Mouse (Mus musculus): ENCODE measurements around the gene Aldh4a1. TPM values are rescaled to one million over a fixed set of nuclear protein-coding genes. Genes with fewer than 3 reads are reported as not detected.

The Aldh4a1 gene
- total and polyA plus RNA-seq, 2 experiments from 2014 or later: 25.2 to 30.0 TPM

GRCm38 (mm10) chr4:139683728-139684638 lies 61.3 kb downstream of the Aldh4a1 start:
- ATAC-seq (ENCODE audit: low FRiP score): no peak

GRCm38 (mm10) chr4:139684639-139685017 lies 62.0 kb downstream of the Aldh4a1 start:
- H3K9ac ChIP-seq (replicated peaks; ENCODE audit: low read length, poor library complexity, severe bottlenecking): no peak overlapping the region
- H3K4me1 ChIP-seq (ENCODE audit: insufficient read depth, low read length): no peaks in the 10 kb centered on the region
- WGBS: 7% methylated on average over 3 of the region's 3 CpGs
- no peaks in the 10 kb centered on the region for H3K36me3 ChIP-seq (ENCODE audit: insufficient read depth, low read length)
- peaks cover 10% of the 10 kb centered on the region; the same call in 1 of the 2 replicates for H3K9me3 ChIP-seq (ENCODE audit: low read length)
- no peaks in the 10 kb centered on the region for H3K27me3 ChIP-seq (ENCODE audit: insufficient read depth, low read length)
- H3K4me2 ChIP-seq (ENCODE audit: low read depth, low read length, poor library complexity, severe bottlenecking): no peak overlapping the region
- peak; percentile 87 for TF ChIP-seq CTCF (IDR thresholded peaks at IDR 0.05)
- ATAC-seq (ENCODE audit: low FRiP score) (no peak), DNase-seq (ENCODE audit: low spot score) (peak; percentile 72)
- H3K27ac ChIP-seq (ENCODE audit: low read depth, low read length): no peak overlapping the region
- H3K4me3 ChIP-seq (ENCODE audit: low read depth, low read length): no peak overlapping the region

More at GRCm38 (mm10) chr4:139683728-139684638, 61.3 kb downstream of the Aldh4a1 start:
- Histone ChIP-seq H3K36me3 (ENCODE audit: insufficient read depth, low read length) (no peaks in the 10 kb centered on the region), H3K27ac (ENCODE audit: low read depth, low read length) (no peak overlapping the region), H3K4me1 (ENCODE audit: insufficient read depth, low read length) (no peaks in the 10 kb centered on the region), H3K4me3 (ENCODE audit: low read depth, low read length) (no peak overlapping the region), H3K9ac (replicated peaks; ENCODE audit: low read length, poor library complexity, severe bottlenecking) (no peak overlapping the region), H3K27me3 (ENCODE audit: insufficient read depth, low read length) (no peaks in the 10 kb centered on the region), H3K4me2 (ENCODE audit: low read depth, low read length, poor library complexity, severe bottlenecking) (no peak overlapping the region), H3K9me3 (ENCODE audit: low read length) (peaks cover 10% of the 10 kb centered on the region; the same call in 1 of the 2 replicates)
- no peak for TF ChIP-seq CTCF (IDR thresholded peaks at IDR 0.05)
- WGBS: 77% methylated on average over 22 of the region's 22 CpGs
- no peak for DNase-seq (ENCODE audit: low spot score)

DNA sequence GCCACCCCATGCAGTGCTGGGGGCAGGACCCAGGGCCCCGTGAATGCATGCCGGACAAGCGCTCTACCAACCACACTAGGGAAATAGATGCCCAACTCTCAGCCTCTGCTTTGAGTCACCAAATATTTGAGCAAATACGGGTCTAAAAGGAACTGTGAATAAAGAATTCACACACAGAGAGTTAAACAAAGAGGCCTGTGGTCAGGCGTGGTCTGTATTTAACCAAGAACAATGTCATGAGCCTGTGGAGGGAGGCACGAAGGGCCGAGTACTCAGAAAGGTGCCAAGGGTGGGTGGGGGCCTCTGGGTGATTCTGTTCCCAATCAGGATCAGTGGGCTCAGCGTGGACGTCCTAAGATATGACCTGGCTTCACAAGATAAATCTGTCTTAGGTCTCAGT lies 65.4 kb downstream of the Aldh4a1 start:
- H3K9me3 ChIP-seq (ENCODE audit: low read length): no peaks in the 10 kb centered on the region
- 59% methylated on average over 9 of the region's 9 CpGs for WGBS
- TF ChIP-seq CTCF (IDR thresholded peaks at IDR 0.05): no peak
- H3K9ac ChIP-seq (replicated peaks; ENCODE audit: low read length, poor library complexity, severe bottlenecking): no peak overlapping the region
- no peak overlapping the region for H3K27ac ChIP-seq (ENCODE audit: low read depth, low read length)
- H3K27me3 ChIP-seq (ENCODE audit: insufficient read depth, low read length): no peaks in the 10 kb centered on the region
- no peak overlapping the region for H3K4me3 ChIP-seq (ENCODE audit: low read depth, low read length)
- no peak for DNase-seq (ENCODE audit: low spot score)
- ATAC-seq (ENCODE audit: low FRiP score): no peak
- H3K4me2 ChIP-seq (ENCODE audit: low read depth, low read length, poor library complexity, severe bottlenecking): no peak overlapping the region
- H3K4me1 ChIP-seq (ENCODE audit: insufficient read depth, low read length): no peaks in the 10 kb centered on the region
- H3K36me3 ChIP-seq (ENCODE audit: insufficient read depth, low read length): no peaks in the 10 kb centered on the region

DNA sequence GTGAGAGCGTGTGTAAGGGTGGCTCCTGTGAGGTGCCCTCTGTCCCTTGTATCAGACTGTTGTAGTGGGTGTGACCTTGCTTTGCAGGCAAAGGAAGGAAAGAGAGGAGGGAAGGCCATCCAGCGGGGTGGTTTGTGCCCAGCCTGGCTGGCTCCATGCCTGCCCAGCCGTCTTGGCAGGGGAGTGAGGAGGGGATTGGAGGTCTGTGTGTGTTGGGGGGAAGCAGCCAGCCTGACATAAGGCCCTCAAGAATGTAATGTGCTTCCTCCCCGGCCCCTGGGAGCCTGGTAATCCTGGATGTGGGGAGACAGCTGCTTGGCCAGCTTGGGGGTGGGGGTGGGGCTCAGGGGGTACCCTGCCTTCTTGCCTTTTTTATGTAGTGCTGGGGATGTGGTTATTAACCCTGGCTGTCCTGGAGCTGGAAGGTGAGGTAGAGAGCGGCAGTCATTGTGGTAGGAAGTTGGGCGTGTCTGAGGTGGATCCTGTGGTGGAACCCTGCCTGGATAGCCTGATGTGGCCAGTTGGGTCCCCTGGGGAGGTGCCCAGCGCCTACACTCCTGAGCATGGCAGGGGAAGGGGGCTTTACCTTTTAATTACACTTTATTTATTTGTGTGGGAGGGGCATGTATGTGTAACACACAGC lies 67.1 kb downstream of the Aldh4a1 start:
- H3K27me3 ChIP-seq (ENCODE audit: insufficient read depth, low read length): no peaks in the 10 kb centered on the region
- H3K4me2 ChIP-seq (ENCODE audit: low read depth, low read length, poor library complexity, severe bottlenecking): no peak overlapping the region
- DNase-seq (ENCODE audit: low spot score) (peak; percentile 48), ATAC-seq (ENCODE audit: low FRiP score) (no peak)
- H3K9ac ChIP-seq (replicated peaks; ENCODE audit: low read length, poor library complexity, severe bottlenecking): no peak overlapping the region
- TF ChIP-seq CTCF (IDR thresholded peaks at IDR 0.05): no peak
- H3K27ac ChIP-seq (ENCODE audit: low read depth, low read length): no peak overlapping the region
- H3K9me3 ChIP-seq (ENCODE audit: low read length): no peaks in the 10 kb centered on the region
- no peaks in the 10 kb centered on the region for H3K36me3 ChIP-seq (ENCODE audit: insufficient read depth, low read length)
- 40% methylated on average over 7 of the region's 7 CpGs for WGBS
- H3K4me3 ChIP-seq (ENCODE audit: low read depth, low read length): no peak overlapping the region
- no peaks in the 10 kb centered on the region for H3K4me1 ChIP-seq (ENCODE audit: insufficient read depth, low read length)

GRCm38 (mm10) chr4:139693315-139693714 lies 70.6 kb downstream of the Aldh4a1 start:
- Histone ChIP-seq H3K27me3 (ENCODE audit: insufficient read depth, low read length) (no peaks in the 10 kb centered on the region), H3K9ac (replicated peaks; ENCODE audit: low read length, poor library complexity, severe bottlenecking) (no peak overlapping the region), H3K36me3 (ENCODE audit: insufficient read depth, low read length) (no peaks in the 10 kb centered on the region), H3K4me1 (ENCODE audit: insufficient read depth, low read length) (no peaks in the 10 kb centered on the region), H3K4me2 (ENCODE audit: low read depth, low read length, poor library complexity, severe bottlenecking) (no peak overlapping the region), H3K4me3 (ENCODE audit: low read depth, low read length) (no peak overlapping the region), H3K27ac (ENCODE audit: low read depth, low read length) (no peak overlapping the region), H3K9me3 (ENCODE audit: low read length) (no peaks in the 10 kb centered on the region)
- DNase-seq (ENCODE audit: low spot score) (no peak), ATAC-seq (ENCODE audit: low FRiP score) (no peak)
- TF ChIP-seq CTCF (IDR thresholded peaks at IDR 0.05): no peak
- 17% methylated on average over 5 of the region's 5 CpGs for WGBS

GRCm38 (mm10) chr4:139697755-139698154 lies 75.1 kb downstream of the Aldh4a1 start:
- no peak for ATAC-seq (ENCODE audit: low FRiP score)
- DNase-seq (ENCODE audit: low spot score): no peak
- WGBS: 18% methylated on average over 9 of the region's 9 CpGs

More at GRCm38 (mm10) chr4:139697755-139698154, 75.1 kb downstream of the Aldh4a1 start:
- no peak overlapping the region for H3K27ac ChIP-seq (ENCODE audit: low read depth, low read length)
- no peak overlapping the region for H3K9ac ChIP-seq (replicated peaks; ENCODE audit: low read length, poor library complexity, severe bottlenecking)
- H3K4me2 ChIP-seq (ENCODE audit: low read depth, low read length, poor library complexity, severe bottlenecking): no peak overlapping the region
- no peaks in the 10 kb centered on the region for H3K9me3 ChIP-seq (ENCODE audit: low read length)
- H3K36me3 ChIP-seq (ENCODE audit: insufficient read depth, low read length): no peaks in the 10 kb centered on the region
- no peak for TF ChIP-seq CTCF (IDR thresholded peaks at IDR 0.05)
- no peaks in the 10 kb centered on the region for H3K4me1 ChIP-seq (ENCODE audit: insufficient read depth, low read length)
- no peak overlapping the region for H3K4me3 ChIP-seq (ENCODE audit: low read depth, low read length)
- H3K27me3 ChIP-seq (ENCODE audit: insufficient read depth, low read length): no peaks in the 10 kb centered on the region

Measured in midbrain, postnatal 0 days (tissue).